Mouse (Mus musculus) embryo, embryonic 10 days (tissue): ENCODE data around the gene AL607142.1.

Source experiments
- DNase-seq: peaks from one replicate; pipeline ENCODE4 v3.0.0-alpha.2; 2015; ENCODE audit warnings: low spot score

Gene AL607142.1

DNA sequence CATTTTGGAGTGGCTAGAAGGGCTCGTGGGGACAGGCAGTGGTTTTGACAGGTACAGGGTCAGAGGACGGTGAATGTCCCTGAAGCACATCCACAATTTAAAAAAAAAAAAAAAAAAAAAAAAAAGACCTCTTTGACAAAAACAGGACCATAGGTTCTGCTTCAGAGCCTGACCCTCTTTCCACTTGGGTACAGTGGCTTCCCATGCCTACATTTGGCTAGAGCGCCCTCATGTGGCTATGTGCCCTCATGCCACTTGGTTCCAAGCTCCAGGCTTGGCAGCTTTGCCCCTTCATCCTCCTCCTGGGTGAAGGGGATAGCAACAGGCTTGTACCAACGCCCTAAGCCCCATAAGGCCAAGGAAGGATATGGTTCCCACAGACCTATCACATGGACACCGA lies 39.8 kb downstream of the AL607142.1 start:
- peak; percentile 72 for DNase-seq

DNA sequence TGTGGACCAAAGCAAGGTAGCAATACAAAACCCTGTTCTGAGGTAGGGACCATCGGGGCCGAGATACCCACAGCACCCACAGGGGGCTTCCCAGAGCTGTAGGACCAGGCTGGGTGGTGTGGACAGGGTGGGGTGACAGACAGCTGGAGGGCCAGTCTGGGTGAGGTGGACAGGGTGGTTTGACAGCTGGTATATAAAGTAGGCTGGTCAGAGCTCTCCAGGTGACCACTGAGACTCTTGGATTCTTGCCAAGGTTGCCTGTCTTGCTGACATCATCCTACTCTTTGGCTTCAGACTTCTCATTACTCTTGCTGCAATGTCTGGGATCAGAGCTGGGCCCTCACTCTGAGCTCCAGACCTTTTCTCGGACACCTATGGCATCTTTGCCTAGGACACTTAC lies 41.6 kb downstream of the AL607142.1 start:
- no peak for DNase-seq

DNA sequence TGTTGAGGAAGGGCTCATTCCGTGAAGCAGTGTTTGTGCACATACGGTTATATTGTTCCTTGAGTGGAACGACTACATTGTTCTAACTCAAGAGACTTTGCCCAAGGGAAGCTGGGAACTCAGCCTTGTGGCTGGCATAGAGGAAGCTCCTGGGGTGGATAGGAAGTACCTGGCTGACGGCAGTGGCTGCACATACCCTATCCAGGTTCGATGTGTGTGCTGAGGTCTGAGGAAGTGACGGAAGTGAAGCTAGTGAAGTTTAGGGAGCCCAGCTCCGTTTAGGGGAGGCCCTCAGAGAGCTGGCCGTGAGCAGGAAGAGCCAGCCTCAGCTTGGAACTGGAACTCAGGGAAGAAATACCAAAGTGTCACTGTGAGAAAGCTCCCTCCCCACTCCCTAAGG lies 43.0 kb downstream of the AL607142.1 start:
- no peak for DNase-seq

GRCm38 (mm10) chr4:120115516-120115915 lies 50.7 kb downstream of the AL607142.1 start:
- no peak for DNase-seq

DNA sequence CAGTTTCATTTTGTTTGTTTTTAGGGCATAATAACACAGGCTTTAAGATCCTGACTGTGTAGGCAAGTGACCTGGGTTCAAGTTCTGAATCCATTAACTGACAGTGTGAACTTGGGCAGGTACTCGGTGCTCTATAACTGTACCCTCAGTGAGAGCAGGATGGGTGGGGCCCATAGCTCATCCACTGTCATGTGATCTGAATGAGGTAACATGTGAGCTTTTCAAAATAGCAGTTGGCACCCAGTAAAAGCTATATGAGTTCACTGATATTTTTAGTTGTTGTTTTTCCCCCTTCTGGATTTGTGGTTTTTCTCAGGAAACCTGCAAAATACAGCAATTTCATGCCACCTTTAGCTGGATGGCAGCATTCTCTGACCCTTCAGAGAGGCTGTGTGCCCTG lies 51.5 kb downstream of the AL607142.1 start:
- no peak for DNase-seq

DNA sequence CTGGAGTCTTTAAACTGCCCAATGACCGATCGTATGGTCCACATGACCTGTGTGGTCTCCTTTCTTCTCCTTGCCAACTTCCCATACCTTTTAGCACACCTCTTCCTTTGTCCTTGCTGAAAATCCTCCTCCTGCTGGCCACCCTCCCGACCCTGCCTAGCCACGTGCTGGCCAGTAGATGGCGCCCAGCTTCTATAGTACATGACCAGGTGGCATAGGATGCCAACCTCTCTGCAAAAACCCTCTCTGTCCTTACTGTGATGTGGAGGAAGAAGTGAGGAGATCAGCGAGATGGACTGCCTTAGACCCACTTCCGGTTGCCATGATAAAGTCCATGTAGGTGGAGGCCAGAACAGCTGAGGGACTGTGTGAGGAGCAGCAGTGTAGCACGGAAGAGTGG lies 55.5 kb downstream of the AL607142.1 start:
- peak; percentile 51 for DNase-seq

- DNase-seq, result no peak
Measured at GRCm38 (mm10) chr4:120124656-120125055, 59.9 kb downstream of the AL607142.1 start.

DNA sequence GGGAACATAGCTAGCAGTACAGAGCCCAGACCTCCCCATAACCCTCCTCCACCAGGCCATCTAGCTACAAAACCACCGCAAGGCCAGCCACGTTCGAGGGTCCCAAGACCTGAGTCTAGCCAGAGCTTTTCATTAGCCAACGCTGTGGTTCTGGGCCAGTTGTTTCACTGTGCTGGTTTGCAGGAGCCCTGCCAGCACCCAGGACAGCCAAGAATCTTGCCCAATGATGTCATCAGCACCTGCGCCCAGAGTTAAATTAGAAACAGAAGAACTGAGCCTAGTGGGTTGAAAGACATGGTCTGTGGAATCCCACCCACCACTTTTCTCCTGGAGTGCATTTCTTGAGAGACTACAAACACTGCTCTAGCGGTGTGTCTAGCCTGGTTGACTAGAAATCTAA lies 61.3 kb downstream of the AL607142.1 start:
- no peak for DNase-seq

DNA sequence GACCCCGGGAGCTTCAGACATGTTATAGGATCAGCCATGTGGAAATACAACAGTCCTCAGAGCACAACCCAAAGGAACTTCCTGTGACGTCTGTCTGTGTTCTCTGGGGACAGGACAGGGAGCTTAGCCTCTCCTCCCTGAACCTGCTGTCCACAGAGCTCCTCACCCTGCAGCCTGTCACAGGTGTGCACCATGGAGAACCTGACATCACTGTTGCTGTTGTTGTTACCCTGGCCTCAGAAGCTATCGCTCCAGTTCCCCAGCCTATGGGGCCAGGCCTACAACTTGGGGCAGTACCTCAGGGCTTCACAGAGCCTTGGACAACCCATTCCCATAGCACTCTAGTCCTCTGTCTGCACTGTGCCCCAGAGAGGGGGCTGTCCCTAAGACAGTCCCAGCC lies 62.5 kb downstream of the AL607142.1 start:
- DNase-seq, result no peak

DNA sequence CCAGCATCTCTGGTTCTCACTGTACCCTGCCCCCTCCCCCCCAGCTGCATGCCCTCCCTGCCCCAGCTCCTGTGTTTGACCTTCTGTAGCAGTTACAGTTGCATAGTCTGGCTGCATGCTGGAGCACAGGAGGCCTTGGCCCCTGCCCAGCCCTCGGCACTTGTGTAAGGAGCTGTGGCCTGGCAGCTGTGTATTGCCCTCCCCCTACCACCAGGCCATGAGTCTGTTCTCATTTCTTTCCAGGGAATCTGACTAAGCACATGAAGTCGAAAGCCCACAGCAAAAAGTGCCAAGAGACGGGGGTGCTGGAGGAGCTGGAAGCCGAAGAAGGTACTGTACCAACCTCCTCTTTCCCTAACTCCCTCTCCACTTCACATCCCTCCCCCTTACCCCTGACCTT lies 63.2 kb downstream of the AL607142.1 start:
- no peak for DNase-seq

DNA sequence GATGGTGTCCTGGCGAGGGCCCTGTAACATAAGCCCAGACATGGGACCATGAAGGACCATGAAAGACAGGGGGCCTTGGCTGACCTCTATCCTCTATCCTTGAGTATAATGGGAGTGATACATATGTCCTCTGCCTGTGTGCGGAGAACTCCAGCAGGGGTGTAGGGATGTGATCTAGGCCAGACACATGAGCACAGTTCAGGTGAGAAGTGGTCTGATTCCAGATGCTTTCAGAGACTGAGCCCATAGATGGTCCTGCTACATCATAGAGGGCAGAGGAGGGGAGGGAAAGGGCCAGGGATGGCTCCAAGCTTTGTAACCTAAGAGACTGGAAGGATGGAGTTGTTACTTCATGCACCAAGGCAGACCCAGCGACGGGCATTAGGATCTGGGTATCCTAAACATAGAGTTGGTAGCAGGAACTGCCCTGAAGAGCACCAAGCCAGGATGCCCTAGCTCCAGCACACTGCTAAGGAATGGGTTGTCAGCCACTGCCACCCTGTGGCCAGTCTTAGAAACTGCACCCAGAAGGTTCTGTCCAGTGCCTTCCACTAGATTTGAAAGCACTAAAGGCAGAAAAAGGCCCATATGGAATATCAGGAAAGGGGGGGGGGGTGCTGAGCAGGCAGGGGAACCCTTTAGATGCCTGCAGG lies 64.6 kb downstream of the AL607142.1 start:
- peak; percentile 79 for DNase-seq

GRCm38 (mm10) chr4:120130926-120131325 lies 66.1 kb downstream of the AL607142.1 start:
- DNase-seq, result peak; percentile 54

DNA sequence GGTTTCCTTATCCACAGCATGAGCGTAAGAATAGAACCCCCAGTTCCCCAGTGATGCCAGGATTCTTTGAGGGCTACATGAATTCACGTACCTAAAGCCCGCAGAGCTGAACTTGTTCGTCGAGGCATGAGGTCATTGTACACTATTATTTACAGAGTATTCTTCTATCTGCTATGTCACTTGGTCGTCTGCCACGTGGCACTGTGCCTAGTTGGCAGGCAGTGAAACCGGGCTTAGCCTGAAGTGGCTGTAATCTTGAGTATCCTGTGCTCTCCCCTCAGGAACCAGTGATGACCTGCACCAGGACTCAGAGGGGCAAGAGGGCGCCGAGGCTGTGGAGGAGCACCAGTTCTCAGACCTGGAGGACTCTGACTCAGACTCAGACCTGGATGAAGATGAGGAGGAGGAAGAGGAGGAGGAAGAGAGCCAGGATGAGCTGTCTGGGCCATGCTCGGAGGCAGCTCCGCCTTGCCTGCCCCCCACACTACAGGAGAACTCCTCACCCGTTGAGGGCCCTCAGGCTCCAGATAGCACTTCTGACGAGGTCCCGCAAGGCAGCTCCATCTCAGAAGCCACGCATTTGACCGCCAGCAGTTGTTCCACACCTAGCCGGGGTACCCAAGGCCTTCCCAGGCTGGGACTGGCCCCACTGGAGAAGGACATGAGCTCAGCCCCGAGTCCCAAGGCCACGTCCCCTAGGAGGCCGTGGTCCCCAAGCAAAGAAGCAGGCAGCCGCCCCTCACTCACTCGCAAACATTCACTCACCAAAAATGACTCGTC lies 66.8 kb downstream of the AL607142.1 start:
- DNase-seq, result no peak

GRCm38 (mm10) chr4:120134223-120134622 lies 69.4 kb downstream of the AL607142.1 start:
- no peak for DNase-seq

GRCm38 (mm10) chr4:120141810-120142209 lies 77.0 kb downstream of the AL607142.1 start:
- no peak for DNase-seq

- DNase-seq, result no peak
Measured at GRCm38 (mm10) chr4:120142905-120143304, 78.1 kb downstream of the AL607142.1 start.
